Mouse (Mus musculus) adrenal gland, adult 18-20 months (tissue): ENCODE data around the gene Gm13277. TPM values are rescaled to one million over a fixed set of nuclear protein-coding genes. Genes with fewer than 3 reads are reported as not detected.
"Not testable (repeated sequence)": the region's sequence is repeated elsewhere in the genome, so short reads cannot be mapped to it uniquely, and the experiment has no call there.

Experiments
- DNase-seq, 2 experiments: peaks; one replicate each; pipeline ENCODE4 v3.0.0; 2021 to 2022; ENCODE audit warnings: low spot score in 2 of 2
- total RNA-seq, 2 experiments: library from RNA; stranded (reverse); gene quantifications; 1 replicate in 1 of 2; 2 replicates in 1 of 2; pipeline ENCODE4 v1.2.3; 2021

Gm13277 gene
- total RNA-seq, 2 experiments from 2014 or later: not detected

DNA sequence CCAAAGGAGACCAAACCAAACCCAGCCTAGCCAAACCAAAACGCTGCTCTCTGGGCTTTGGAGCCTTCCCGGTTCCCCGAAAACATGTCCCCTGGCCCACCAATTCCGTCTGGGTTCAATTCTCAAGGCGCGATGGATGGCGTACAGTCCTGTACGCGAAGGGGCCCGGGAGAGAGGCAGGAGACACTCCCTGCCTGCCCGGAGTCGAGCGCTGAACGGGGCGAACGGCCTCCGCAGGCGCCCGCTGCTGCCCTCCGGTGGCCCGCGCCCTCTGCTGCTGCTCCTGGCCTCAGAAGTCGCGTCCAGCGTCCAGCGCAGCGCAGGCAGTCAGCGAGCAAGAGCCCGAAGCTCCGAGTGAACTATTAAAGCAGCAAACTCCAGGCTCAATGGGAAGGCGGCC lies 6.1 kb upstream of the Gm13277 start:
- peak in 1 of 2 experiments; percentile 24 for DNase-seq

DNA sequence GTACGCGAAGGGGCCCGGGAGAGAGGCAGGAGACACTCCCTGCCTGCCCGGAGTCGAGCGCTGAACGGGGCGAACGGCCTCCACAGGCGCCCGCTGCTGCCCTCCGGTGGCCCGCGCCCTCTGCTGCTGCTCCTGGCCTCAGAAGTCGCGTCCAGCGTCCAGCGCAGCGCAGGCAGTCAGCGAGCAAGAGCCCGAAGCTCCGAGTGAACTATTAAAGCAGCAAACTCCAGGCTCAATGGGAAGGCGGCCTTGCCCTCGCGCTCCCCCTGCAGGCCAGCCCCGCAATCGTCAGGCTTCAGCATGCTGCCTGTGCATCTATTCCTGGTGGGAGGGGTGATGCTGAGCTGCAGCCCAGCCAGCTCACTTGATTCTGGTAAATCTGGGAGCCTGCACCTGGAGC lies 3.0 kb upstream of the Gm13277 start, which contains the start of gene Gm13276:
Gm13276 (plus strand) TSS at position 301 of the 400 bp plus-strand sequence.
- not testable (repeated sequence) for DNase-seq

DNA sequence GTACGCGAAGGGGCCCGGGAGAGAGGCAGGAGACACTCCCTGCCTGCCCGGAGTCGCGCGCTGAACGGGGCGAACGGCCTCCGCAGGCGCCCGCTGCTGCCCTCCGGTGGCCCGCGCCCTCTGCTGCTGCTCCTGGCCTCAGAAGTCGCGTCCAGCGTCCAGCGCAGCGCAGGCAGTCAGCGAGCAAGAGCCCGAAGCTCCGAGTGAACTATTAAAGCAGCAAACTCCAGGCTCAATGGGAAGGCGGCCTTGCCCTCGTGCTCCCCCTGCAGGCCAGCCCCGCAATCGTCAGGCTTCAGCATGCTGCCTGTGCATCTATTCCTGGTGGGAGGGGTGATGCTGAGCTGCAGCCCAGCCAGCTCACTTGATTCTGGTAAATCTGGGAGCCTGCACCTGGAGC lies 2.8 kb downstream of the Gm13277 start, which contains the start of gene Gm13278:
Gm13278 (plus strand) TSS at position 301 of the 400 bp plus-strand sequence.
- not testable (repeated sequence) for DNase-seq

DNA sequence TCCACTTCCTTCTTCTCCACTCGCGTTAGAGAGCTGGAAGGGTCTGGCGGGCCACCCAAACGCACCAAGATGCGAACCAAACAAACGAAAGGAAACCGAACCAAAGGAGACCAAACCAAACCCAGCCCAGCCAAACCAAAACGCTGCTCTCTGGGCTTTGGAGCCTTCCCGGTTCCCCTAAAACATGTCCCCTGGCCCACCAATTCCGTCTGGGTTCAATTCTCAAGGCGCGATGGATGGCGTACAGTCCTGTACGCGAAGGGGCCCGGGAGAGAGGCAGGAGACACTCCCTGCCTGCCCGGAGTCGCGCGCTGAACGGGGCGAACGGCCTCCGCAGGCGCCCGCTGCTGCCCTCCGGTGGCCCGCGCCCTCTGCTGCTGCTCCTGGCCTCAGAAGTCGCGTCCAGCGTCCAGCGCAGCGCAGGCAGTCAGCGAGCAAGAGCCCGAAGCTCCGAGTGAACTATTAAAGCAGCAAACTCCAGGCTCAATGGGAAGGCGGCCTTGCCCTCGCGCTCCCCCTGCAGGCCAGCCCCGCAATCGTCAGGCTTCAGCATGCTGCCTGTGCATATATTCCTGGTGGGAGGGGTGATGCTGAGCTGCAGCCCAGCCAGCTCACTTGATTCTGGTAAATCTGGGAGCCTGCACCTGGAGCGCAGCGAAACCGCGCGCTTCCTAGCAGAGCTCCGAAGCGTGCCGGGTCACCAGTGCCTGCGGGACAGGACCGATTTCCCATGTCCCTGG lies 5.7 kb downstream of the Gm13277 start, which contains the start of gene Gm13275:
Gm13275 (plus strand) TSS at position 552 of the 740 bp plus-strand sequence.
- peak; percentile 66 to 79 for DNase-seq

DNA sequence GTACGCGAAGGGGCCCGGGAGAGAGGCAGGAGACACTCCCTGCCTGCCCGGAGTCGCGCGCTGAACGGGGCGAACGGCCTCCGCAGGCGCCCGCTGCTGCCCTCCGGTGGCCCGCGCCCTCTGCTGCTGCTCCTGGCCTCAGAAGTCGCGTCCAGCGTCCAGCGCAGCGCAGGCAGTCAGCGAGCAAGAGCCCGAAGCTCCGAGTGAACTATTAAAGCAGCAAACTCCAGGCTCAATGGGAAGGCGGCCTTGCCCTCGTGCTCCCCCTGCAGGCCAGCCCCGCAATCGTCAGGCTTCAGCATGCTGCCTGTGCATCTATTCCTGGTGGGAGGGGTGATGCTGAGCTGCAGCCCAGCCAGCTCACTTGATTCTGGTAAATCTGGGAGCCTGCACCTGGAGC lies 8.7 kb downstream of the Gm13277 start, which contains the start of gene Gm13279:
Gm13279 (plus strand) TSS at position 301 of the 400 bp plus-strand sequence.
- not testable (repeated sequence) for DNase-seq

DNA sequence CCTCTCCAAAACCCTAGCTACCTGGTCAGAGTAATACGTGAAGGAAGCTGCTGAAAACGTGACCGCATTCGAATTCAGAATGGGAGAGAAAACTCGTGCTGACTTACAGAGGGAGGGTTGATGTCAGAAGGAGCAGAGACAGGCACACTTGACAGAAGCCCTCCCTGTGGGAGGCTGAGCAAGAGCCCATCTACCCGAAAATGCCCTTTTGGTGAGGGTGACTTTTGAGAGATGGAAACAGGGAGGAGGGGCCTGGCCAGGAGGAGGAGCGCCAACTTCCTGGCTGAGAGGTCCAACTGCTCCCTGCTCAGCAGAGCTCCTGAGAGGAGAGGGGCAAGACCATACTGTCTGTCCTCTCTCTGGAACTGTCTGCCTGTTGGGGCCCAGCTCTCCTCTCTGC lies 10.9 kb downstream of the Gm13277 start, which contains the start of gene Gm13285:
Gm13285 (plus strand) TSS at position 301 of the 400 bp plus-strand sequence.
- DNase-seq: not testable (repeated sequence)

DNA sequence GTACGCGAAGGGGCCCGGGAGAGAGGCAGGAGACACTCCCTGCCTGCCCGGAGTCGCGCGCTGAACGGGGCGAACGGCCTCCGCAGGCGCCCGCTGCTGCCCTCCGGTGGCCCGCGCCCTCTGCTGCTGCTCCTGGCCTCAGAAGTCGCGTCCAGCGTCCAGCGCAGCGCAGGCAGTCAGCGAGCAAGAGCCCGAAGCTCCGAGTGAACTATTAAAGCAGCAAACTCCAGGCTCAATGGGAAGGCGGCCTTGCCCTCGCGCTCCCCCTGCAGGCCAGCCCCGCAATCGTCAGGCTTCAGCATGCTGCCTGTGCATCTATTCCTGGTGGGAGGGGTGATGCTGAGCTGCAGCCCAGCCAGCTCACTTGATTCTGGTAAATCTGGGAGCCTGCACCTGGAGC lies 14.5 kb downstream of the Gm13277 start, which contains the start of gene Gm13287:
Gm13287 (plus strand) TSS at position 301 of the 400 bp plus-strand sequence.
- DNase-seq: not testable (repeated sequence)

DNA sequence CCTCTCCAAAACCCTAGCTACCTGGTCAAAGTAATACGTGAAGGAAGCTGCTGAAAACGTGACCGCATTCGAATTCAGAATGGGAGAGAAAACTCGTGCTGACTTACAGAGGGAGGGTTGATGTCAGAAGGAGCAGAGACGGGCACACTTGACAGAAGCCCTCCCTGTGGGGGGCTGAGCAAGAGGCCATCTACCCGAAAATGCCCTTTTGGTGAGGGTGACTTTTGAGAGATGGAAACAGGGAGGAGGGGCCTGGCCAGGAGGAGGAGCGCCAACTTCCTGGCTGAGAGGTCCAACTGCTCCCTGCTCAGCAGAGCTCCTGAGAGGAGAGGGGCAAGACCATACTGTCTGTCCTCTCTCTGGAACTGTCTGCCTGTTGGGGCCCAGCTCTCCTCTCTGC lies 16.8 kb downstream of the Gm13277 start, which contains the start of gene Gm13288:
Gm13288 (plus strand) TSS at position 301 of the 400 bp plus-strand sequence.
- not testable (repeated sequence) for DNase-seq

DNA sequence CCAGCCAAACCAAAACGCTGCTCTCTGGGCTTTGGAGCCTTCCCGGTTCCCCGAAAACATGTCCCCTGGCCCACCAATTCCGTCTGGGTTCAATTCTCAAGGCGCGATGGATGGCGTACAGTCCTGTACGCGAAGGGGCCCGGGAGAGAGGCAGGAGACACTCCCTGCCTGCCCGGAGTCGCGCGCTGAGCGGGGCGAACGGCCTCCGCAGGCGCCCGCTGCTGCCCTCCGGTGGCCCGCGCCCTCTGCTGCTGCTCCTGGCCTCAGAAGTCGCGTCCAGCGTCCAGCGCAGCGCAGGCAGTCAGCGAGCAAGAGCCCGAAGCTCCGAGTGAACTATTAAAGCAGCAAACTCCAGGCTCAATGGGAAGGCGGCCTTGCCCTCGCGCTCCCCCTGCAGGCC lies 17.3 kb downstream of the Gm13277 start:
- peak; percentile 19 to 30 for DNase-seq

DNA sequence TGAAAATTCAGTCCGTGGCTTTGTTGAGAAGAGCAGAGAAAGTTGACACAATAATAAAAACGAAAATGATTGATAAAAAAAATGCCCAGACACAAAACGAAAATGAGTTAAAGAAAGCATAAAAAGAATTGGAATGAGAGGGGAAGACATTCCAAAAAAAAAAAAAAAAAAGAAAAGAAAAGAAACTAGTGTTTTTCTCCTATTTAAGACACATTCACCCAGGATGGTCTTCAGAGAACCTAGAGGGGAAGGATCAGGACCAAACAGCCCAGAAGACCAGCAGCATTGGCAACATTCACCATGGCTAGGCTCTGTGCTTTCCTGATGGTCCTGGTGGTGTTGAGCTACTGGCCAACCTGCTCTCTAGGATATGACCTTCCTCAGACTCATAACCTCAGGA lies 27.5 kb downstream of the Gm13277 start, which contains the start of gene Ifna7:
Ifna7 (plus strand) TSS at position 301 of the 400 bp plus-strand sequence.
- DNase-seq: no peak

DNA sequence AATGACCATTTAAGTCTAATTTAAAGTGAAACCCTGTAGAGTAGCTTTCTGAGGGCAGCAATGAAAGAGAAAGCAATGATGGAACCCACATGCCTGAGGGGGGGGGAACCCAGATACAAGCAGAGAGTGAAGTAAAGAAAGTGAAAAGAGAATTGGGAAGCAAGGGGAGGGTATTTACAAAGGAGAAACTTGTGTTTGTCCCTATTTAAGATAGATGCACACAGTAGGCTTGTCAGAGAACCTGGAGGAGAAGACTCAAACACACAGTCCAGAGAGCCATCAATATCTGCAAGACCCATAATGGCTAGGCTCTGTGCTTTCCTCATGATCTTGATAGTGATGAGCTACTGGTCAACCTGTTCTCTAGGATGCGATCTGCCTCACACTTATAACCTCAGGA lies 31.2 kb downstream of the Gm13277 start, which contains the start of gene Ifna11:
Ifna11 (plus strand) TSS at position 301 of the 400 bp plus-strand sequence.
- no peak for DNase-seq

DNA sequence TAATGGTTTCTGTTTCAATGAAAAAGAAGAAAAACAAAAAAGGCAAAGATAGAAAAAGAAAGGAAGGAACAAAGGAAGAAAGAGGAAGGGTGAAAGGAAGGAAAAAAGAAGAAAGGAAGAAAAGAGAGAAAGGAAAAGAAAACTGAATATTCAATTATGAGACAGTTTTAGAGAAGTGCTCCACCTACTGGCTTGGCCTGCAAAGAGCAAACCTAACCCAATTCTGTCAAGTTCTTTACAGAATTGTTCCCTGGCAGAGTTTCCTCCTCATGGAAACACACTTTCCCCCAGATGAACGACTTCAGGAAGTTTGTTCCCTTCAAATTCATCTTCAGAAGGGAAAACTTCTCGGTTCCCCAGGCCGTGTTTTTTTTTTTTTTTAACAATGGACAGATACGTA lies 34.6 kb downstream of the Gm13277 start:
- no peak for DNase-seq

DNA sequence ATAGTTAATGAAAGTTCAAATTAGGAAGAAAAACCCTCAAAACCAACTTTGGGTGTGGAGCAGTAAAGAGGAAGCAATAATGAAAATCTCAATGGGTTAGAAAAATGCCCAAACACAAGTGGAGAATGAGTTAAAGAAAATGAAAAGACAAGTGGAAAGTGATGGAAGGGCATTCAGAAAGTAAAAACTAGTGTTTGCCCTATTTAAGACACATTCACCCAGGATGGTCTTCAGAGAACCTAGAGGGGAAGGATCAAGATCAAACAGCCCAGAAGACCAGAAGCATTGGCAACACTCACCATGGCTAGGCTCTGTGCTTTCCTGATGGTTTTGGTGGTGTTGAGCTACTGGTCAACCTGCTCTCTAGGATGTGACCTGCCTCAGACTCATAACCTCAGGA lies 38.7 kb downstream of the Gm13277 start, which contains the start of gene Ifna6:
Ifna6 (plus strand) TSS at position 301 of the 400 bp plus-strand sequence.
- DNase-seq: not testable (repeated sequence)

DNA sequence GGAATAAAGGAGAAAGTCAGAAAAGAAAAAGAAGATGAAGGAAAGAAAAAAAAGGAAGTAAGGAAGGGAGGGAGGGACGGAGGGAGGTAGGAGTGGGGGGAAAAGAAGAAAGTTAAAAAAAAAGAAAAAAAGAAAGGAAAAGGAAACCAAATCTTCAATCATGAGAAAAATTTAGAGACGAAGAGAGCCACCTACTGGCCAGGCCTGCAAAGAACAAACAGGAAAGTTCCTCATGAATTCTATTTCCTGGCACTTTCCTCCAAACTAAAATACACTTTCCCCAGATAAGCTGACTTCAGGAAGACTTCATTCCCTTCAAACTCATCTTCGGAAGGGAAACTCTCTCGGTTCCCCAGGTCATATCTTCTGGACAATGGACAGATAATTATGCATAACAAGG lies 42.1 kb downstream of the Gm13277 start:
- peak in 1 of 2 experiments; percentile 21 for DNase-seq

DNA sequence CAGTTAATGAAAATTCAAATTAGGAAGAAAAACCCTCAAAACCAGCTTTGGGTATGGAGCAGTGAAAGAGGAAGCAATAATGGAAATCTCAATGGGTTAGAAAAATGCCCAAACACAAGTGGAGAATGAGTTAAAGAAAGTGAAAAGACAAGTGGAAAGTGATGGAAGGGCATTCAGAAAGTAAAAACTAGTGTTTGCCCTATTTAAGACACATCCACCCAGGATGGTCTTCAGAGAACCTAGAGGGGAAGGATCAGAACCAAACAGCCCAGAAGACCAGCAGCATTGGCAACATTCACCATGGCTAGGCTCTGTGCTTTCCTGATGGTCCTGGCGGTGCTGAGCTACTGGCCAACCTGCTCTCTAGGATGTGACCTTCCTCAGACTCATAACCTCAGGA lies 46.8 kb downstream of the Gm13277 start, which contains the start of gene Ifna5:
Ifna5 (plus strand) TSS at position 301 of the 400 bp plus-strand sequence.
- DNase-seq: not testable (repeated sequence)

Other genes with a start within 250 kb of the Gm13277 start
- gene Ifna15, start 230.4 kb upstream of the Gm13277 start, total RNA-seq: not detected
- not detected for gene Ifna14, start 216.8 kb upstream of the Gm13277 start, total RNA-seq
- not detected for gene Ifna9, start 196.2 kb upstream of the Gm13277 start, total RNA-seq
- not detected for gene Ifna12, start 185.3 kb upstream of the Gm13277 start, total RNA-seq
- gene C87499, start 154.2 kb upstream of the Gm13277 start, total RNA-seq: not detected
- not detected for gene Ifna13, start 144.2 kb upstream of the Gm13277 start, total RNA-seq
- gene Ifna16, start 111.7 kb upstream of the Gm13277 start, total RNA-seq: not detected
- gene Ifna2, start 104.7 kb upstream of the Gm13277 start, total RNA-seq: not detected
- gene Ifnab, start 97.3 kb upstream of the Gm13277 start, total RNA-seq: not detected
- gene Gm26566, start 66.8 kb upstream of the Gm13277 start, total RNA-seq: under 1 TPM in 1 of 2 experiments, not detected in 1; 0.40 TPM
- 10 to 100 TPM; 77.8 to 85.0 TPM for gene Klhl9, start 66.2 kb upstream of the Gm13277 start, total RNA-seq
- gene Gm13271, start 33.8 kb upstream of the Gm13277 start, total RNA-seq: not detected
- not detected for gene Gm13283, start 28.5 kb upstream of the Gm13277 start, total RNA-seq
- not detected for gene Gm13290, start 14.8 kb upstream of the Gm13277 start, total RNA-seq
- gene Gm13289, start 11.7 kb upstream of the Gm13277 start, total RNA-seq: not detected
- gene Gm13272, start 8.8 kb upstream of the Gm13277 start, total RNA-seq: not detected
- gene Ifnz, start 6.5 kb upstream of the Gm13277 start, total RNA-seq: not detected
- gene Gm13276, start 2.9 kb upstream of the Gm13277 start, total RNA-seq: not detected
- gene Gm13278, start 2.9 kb downstream of the Gm13277 start, total RNA-seq: not detected
- not detected for gene Gm13275, start 5.9 kb downstream of the Gm13277 start, total RNA-seq
- gene Gm13279, start 8.8 kb downstream of the Gm13277 start, total RNA-seq: not detected
- not detected for gene Gm13285, start 11.0 kb downstream of the Gm13277 start, total RNA-seq
- not detected for gene Gm13287, start 14.6 kb downstream of the Gm13277 start, total RNA-seq
- not detected for gene Gm13288, start 16.9 kb downstream of the Gm13277 start, total RNA-seq
- gene Ifna7, start 27.6 kb downstream of the Gm13277 start, total RNA-seq: not detected
- gene Ifna11, start 31.3 kb downstream of the Gm13277 start, total RNA-seq: not detected
- gene Ifna6, start 38.8 kb downstream of the Gm13277 start, total RNA-seq: not detected
- gene Ifna5, start 46.9 kb downstream of the Gm13277 start, total RNA-seq: not detected
- not detected for gene Ifna4, start 53.2 kb downstream of the Gm13277 start, total RNA-seq
- not detected for gene Ifna1, start 61.5 kb downstream of the Gm13277 start, total RNA-seq
- gene Ifne, start 91.6 kb downstream of the Gm13277 start, total RNA-seq: not detected